Mouse (Mus musculus) lung, postnatal 0 days (tissue): ENCODE results near the gene Kitl. TPM values are rescaled to one million over a fixed set of nuclear protein-coding genes. Genes with fewer than 3 reads are reported as not detected.
A peak's percentile ranks its signal among the peaks of the same experiment; 100 is the strongest.

Experiments
- ATAC-seq: fragments of 200-750 bp; cut with Nextera tagmentation; 2 replicates; pipeline ENCODE4 v1.8.0; 2017; ENCODE audit warnings: moderate library complexity
- DNase-seq: peaks from one replicate; pipeline ENCODE4 v3.0.0-alpha.2; 2016; ENCODE audit warnings: low spot score
- H3K27ac ChIP-seq: fragments of 300-500 bp; sonication (generic); 2 replicates; pipeline ENCODE4 v1.5.1; 2014; ENCODE audit warnings: antibody characterized with exemption, mild to moderate bottlenecking, low read length, mixed read lengths
- H3K27me3 ChIP-seq: fragments of 300-500 bp; sonication (generic); replicated peaks from 2 replicates; pipeline ENCODE4 v1.6.1; 2014; ENCODE audit warnings: low read length, mixed read lengths; ENCODE audit not compliant: insufficient read depth
- H3K36me3 ChIP-seq: fragments of 300-500 bp; sonication (generic); 2 replicates; pipeline ENCODE4 v1.6.1; 2014; ENCODE audit warnings: low read length, mixed read lengths; ENCODE audit not compliant: insufficient read depth
- H3K4me1 ChIP-seq: fragments of 300-500 bp; sonication (generic); 2 replicates; pipeline ENCODE4 v1.6.1; 2014; ENCODE audit warnings: antibody characterized with exemption, low read depth, low read length, mixed read lengths; ENCODE audit not compliant: insufficient read depth
- H3K4me2 ChIP-seq: fragments of 300-500 bp; sonication (generic); replicated peaks from 2 replicates; pipeline ENCODE4 v1.6.1; 2014; ENCODE audit warnings: low read depth, mild to moderate bottlenecking, low read length, moderate library complexity, mixed read lengths
- H3K4me3 ChIP-seq: fragments of 300-500 bp; sonication (generic); 2 replicates; pipeline ENCODE4 v1.5.1; 2014; ENCODE audit warnings: low read depth, low read length
- H3K9ac ChIP-seq: fragments of 300-500 bp; sonication (generic); replicated peaks from 2 replicates; pipeline ENCODE4 v1.6.1; 2014; ENCODE audit warnings: low read depth, mild to moderate bottlenecking
- H3K9me3 ChIP-seq: fragments of 300-500 bp; sonication (generic); 2 replicates; pipeline ENCODE4 v1.6.1; 2016; ENCODE audit warnings: low read length, mixed read lengths
- CTCF ChIP-seq: IDR thresholded peaks from 2 replicates; pipeline ENCODE4 v1.5.1; 2016; ENCODE audit warnings: antibody characterized with exemption, mild to moderate bottlenecking
- EP300 ChIP-seq: IDR thresholded peaks from 2 replicates; pipeline ENCODE4 v1.6.1; 2016; ENCODE audit warnings: antibody characterized with exemption, mild to moderate bottlenecking, control low read depth
- WGBS: fragments of 180-500 bp; shearing (Covaris S2); extraction: QIAGEN DNeasy Blood & Tissue Kit; methylation state at CpG from one replicate; pipeline ENCODE4 v1.1.7; 2014; 5-methylcytosine and 5-hydroxymethylcytosine counted together
- polyA plus RNA-seq: library from polyadenylated mRNA; unstranded; fragments of >200 nt; fragmentation: Nextera tagmentation; extraction: Ambion mirVana; gene quantifications from 2 replicates; pipeline ENCODE4 v1.2.1, GENCODE M21; 2015

The Kitl gene
- polyA plus RNA-seq, 1 experiment from 2014 or later = 75.2 TPM

DNA sequence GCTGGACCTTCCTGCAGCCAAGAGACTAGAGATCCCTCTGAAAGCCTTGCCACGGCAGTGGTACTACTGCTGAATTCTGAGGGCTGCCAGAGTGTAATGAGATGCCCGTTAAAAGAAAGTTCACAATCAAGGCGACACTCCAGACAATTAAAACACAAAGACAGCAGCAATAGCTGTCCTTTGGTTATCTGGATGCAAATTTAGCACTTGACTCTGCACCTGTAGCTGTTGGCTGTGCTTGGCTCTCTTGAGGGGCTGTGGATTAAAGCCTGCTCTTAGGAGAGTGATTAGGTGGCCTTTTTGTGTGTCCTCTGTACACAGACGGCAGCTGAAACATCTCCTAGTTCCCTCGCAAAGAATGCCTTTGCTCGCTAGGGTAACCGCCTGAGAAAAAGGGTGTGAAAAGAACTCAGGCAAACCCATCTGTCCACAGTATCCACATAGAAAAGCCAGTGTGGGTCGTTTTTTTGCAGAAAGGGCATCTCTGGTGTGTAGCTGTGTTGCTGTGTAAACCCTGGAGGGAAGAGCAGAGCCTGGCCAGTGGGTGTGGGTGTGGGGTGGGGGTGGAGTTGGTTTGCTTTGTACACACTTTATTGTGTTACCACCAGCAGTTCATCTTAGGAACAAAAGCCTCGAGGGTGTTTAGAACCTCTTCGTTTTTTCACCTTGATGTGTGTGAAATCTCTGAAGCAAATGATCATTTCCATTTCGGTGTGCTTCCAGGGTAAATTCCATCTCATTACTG lies 6.8 kb downstream of the Kitl start:
- TF ChIP-seq CTCF (no peak), EP300 (no peak)
- no peak overlapping the region for H3K4me2 ChIP-seq

DNA sequence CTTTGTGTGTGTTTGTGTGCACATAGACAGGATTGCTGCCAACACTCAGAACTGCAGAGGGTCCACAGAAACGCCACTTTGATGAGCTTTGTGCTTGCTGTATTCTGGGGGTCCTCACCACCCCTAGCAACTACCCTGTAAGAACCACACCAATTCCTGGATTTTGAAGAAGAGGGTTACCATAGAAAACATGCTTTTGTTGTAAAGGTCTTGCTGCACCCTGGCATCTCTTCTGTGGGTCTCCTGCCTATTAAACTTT lies 7.3 kb downstream of the Kitl start:
- no peak for ATAC-seq

More for the DNA sequence above, 6.8 kb downstream of the Kitl start:
- 50% methylated on average over 11 of the region's 11 CpGs for WGBS
- ATAC-seq (no peak), DNase-seq (no peak)
- Histone ChIP-seq H3K4me1 (peaks cover 9% of the 10 kb centered on the region), H3K36me3 (no peaks in the 10 kb centered on the region), H3K9me3 (no peaks in the 10 kb centered on the region), H3K27ac (no peak overlapping the region), H3K27me3 (no peaks in the 10 kb centered on the region), H3K4me3 (no peak overlapping the region), H3K9ac (no peak overlapping the region)

DNA sequence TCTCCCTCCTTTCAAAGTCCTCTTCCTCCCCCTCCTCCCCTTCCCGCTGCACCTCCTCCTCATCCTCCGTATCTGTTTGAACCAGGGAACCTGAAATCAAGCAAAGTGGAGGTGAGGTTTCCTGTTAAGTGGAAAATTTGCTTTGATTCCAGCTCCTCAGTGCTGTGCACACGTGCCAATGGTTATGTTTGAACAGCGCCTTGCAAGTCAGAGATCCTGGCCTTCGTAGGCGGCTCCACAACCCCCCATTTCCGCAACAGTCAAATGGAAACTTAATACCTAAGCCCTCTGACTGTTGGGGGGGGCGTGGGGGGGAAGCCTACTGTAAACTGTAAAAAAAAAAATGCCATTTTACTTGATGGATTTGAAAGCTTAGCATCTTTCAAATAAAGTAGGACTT lies 10.2 kb downstream of the Kitl start:
- no peak overlapping the region for H3K27ac ChIP-seq
- H3K4me2 ChIP-seq = no peak overlapping the region
- DNase-seq (peak; percentile 34), ATAC-seq (peak; percentile 53)
- H3K4me3 ChIP-seq = no peak overlapping the region
- no peaks in the 10 kb centered on the region for H3K27me3 ChIP-seq
- no peak overlapping the region for H3K9ac ChIP-seq
- 31% methylated on average over 8 of the region's 8 CpGs for WGBS
- H3K4me1 ChIP-seq = peaks cover 7% of the 10 kb centered on the region; the same call in 1 of the 2 replicates
- no peaks in the 10 kb centered on the region for H3K36me3 ChIP-seq
- TF ChIP-seq CTCF = no peak
- no peak for TF ChIP-seq EP300
- H3K9me3 ChIP-seq = no peaks in the 10 kb centered on the region

More for the DNA sequence above, 7.3 kb downstream of the Kitl start:
- WGBS = 63% methylated on average over 1 of the region's 1 CpGs
- Histone ChIP-seq H3K9ac (no peak overlapping the region), H3K27me3 (no peaks in the 10 kb centered on the region), H3K4me2 (no peak overlapping the region), H3K36me3 (no peaks in the 10 kb centered on the region), H3K27ac (no peak overlapping the region), H3K4me1 (peaks cover 8% of the 10 kb centered on the region), H3K9me3 (no peaks in the 10 kb centered on the region), H3K4me3 (no peak overlapping the region)
- DNase-seq = no peak
- TF ChIP-seq CTCF (no peak), EP300 (no peak)

DNA sequence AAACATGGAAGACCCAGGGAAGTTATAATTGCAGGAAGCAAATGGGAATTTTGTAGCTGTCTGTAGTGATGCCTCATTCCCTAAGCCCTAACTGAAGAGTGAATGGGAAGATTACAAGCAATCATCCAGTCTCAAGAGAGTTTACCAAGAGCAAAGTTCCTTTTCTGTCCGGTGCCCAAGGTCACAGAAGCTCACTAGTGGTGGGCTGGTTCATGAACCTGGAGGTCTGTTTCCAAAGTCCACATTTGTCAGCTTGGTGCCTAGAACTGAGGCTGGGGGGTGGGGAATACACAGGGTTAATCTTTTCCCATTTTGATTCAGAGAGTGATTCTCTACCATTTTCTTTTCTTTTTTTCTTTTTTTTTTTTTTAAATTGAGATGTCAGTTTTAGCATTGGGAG lies 11.3 kb downstream of the Kitl start:
- no peak for ATAC-seq
- DNase-seq = no peak
- Histone ChIP-seq H3K27ac (no peak overlapping the region), H3K4me3 (no peak overlapping the region), H3K9me3 (no peaks in the 10 kb centered on the region), H3K36me3 (no peaks in the 10 kb centered on the region), H3K4me1 (peaks cover 14% of the 10 kb centered on the region; the same call in 1 of the 2 replicates), H3K9ac (no peak overlapping the region), H3K4me2 (no peak overlapping the region), H3K27me3 (no peaks in the 10 kb centered on the region)
- WGBS = 52% methylated on average over 1 of the region's 1 CpGs
- no peak for TF ChIP-seq EP300
- TF ChIP-seq CTCF = no peak

DNA sequence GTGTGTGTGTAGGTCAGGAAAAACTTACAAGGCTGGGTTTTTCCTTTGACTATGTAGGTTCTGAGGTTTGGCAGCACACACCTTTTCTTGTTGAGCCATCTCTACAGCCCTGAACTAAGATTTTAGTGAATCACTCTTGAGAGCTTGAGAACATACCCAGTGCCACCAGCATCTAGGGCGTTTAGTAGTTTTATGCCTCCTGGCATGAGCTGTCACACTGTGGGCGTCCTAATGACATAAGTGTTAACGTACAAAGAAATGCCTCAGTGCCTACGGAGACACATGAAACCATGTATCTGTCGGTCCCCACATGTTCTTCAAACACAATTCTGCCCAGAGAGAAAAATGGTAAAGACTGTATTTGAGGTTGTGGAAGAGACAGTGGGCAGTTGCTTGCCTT lies 15.0 kb downstream of the Kitl start:
- Histone ChIP-seq H3K27me3 (no peaks in the 10 kb centered on the region), H3K4me2 (no peak overlapping the region), H3K9ac (no peak overlapping the region), H3K9me3 (no peaks in the 10 kb centered on the region), H3K36me3 (no peaks in the 10 kb centered on the region), H3K27ac (peak overlapping the region; percentile 60; the same call in 1 of the 2 replicates), H3K4me1 (peaks cover 18% of the 10 kb centered on the region; the same call in 1 of the 2 replicates), H3K4me3 (no peak overlapping the region)
- DNase-seq (no peak), ATAC-seq (no peak)
- WGBS = 58% methylated on average over 5 of the region's 5 CpGs
- TF ChIP-seq CTCF (no peak), EP300 (no peak)

DNA sequence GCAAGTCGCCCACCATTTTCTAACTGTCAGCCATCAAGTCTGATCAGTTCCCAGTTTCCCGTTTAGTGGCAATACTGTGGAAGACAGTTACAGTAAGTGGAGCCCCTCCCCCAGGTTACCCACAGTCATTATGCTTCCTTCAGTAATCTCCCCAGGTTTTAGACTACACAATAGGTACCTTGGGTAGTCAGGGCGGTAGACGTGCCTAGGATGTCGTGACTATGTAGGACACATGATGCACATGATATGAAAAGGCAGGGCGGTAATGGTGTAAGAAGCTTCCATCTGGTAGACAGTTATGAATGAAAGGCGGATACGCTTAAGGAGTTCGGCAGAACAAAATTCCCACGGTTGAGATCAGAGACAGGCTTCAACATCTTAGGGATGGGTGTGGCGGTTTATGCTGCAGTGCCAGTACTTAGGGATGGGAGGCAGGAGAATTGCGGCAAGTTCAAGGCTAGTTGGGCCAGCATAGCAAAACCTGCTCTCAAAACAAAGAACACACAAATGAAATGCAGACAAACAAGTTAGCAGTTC lies 15.6 kb downstream of the Kitl start:
- Histone ChIP-seq H3K27me3 (no peaks in the 10 kb centered on the region), H3K4me3 (no peak overlapping the region)

More for the DNA sequence above, 15.6 kb downstream of the Kitl start:
- TF ChIP-seq EP300 = no peak
- TF ChIP-seq CTCF = no peak
- Histone ChIP-seq H3K36me3 (no peaks in the 10 kb centered on the region), H3K27ac (peak overlapping the region; percentile 60), H3K4me2 (peak overlapping the region; percentile 19), H3K9ac (no peak overlapping the region), H3K4me1 (peaks cover 18% of the 10 kb centered on the region; the same call in 1 of the 2 replicates), H3K9me3 (no peaks in the 10 kb centered on the region)
- DNase-seq = peak; percentile 28
- WGBS = 40% methylated on average over 12 of the region's 12 CpGs
- ATAC-seq = peak; percentile 53
